Mouse (Mus musculus) left cerebral cortex, adult 11 months (tissue): ENCODE measurements at regions not wholly inside any gene's neighbourhood (a gene's known extent, or its start where the extent isn't known, plus 50 kb on each side); places are given as distances from the start of the nearest gene placed in this dataset.

ENCODE experiments used
- DNase-seq: peaks from one replicate; pipeline ENCODE4 v3.0.0; 2022; ENCODE audit warnings: low spot score

GRCm38 (mm10) chr13:118849541-118849940 is 179.9 kb downstream of the Fgf10 start:
- peak; percentile 1 for DNase-seq

GRCm38 (mm10) chr13:118850708-118851107 is 181.1 kb downstream of the Fgf10 start:
- no peak for DNase-seq

- no peak for DNase-seq
Observed at GRCm38 (mm10) chr13:118886339-118886810, 216.8 kb downstream of the Fgf10 start.

- no peak for DNase-seq
Observed at GRCm38 (mm10) chr13:118895079-118895478, 225.5 kb downstream of the Fgf10 start.

GRCm38 (mm10) chr13:118901950-118902349 is 232.4 kb downstream of the Fgf10 start:
- no peak for DNase-seq

GRCm38 (mm10) chr13:118910351-118910750 is 240.8 kb downstream of the Fgf10 start:
- DNase-seq, result no peak

- DNase-seq, result no peak
Observed at GRCm38 (mm10) chr13:118940786-118941185, 271.2 kb downstream of the Fgf10 start.

GRCm38 (mm10) chr13:118966120-118966676 is 296.6 kb downstream of the Fgf10 start:
- DNase-seq, result no peak

GRCm38 (mm10) chr13:118967707-118968106 is 298.1 kb downstream of the Fgf10 start:
- DNase-seq, result no peak

- DNase-seq, result no peak
Observed at GRCm38 (mm10) chr13:118975008-118975407, 305.4 kb downstream of the Fgf10 start.

GRCm38 (mm10) chr13:118975519-118975918 is 305.9 kb downstream of the Fgf10 start:
- no peak for DNase-seq

- DNase-seq, result no peak
Observed at GRCm38 (mm10) chr13:118979505-118979904, 309.9 kb downstream of the Fgf10 start.

- DNase-seq, result no peak
Observed at GRCm38 (mm10) chr13:118981196-118981810, 311.7 kb downstream of the Fgf10 start.

GRCm38 (mm10) chr13:118985285-118985684 is 315.7 kb downstream of the Fgf10 start:
- DNase-seq, result no peak

GRCm38 (mm10) chr13:119025305-119025975 is 355.8 kb downstream of the Fgf10 start:
- DNase-seq, result no peak

GRCm38 (mm10) chr13:119039616-119040015 is 370.0 kb downstream of the Fgf10 start:
- DNase-seq, result no peak

GRCm38 (mm10) chr13:119045112-119045511 is 375.5 kb downstream of the Fgf10 start:
- DNase-seq, result no peak

- no peak for DNase-seq
Observed at GRCm38 (mm10) chr13:119068745-119069580, 359.4 kb upstream of the Paip1 start.

GRCm38 (mm10) chr13:119069581-119069936 is 358.8 kb upstream of the Paip1 start:
- DNase-seq, result no peak

- no peak for DNase-seq
Observed at GRCm38 (mm10) chr13:119079243-119079642, 349.2 kb upstream of the Paip1 start.

- no peak for DNase-seq
Observed at GRCm38 (mm10) chr13:119081691-119082090, 346.7 kb upstream of the Paip1 start.

- no peak for DNase-seq
Observed at GRCm38 (mm10) chr13:119117906-119118305, 310.5 kb upstream of the Paip1 start.

GRCm38 (mm10) chr13:119118382-119118781 is 310.0 kb upstream of the Paip1 start:
- no peak for DNase-seq
